Mouse (Mus musculus) liver, embryonic 13.5 days (tissue): ENCODE data around the gene Cd164. TPM values are rescaled to one million over a fixed set of nuclear protein-coding genes. Genes with fewer than 3 reads are reported as not detected.

ENCODE experiments used
- ATAC-seq: fragments of 200-750 bp; cut with Nextera tagmentation; 2 replicates; pipeline ENCODE4 v1.8.0; 2017; ENCODE audit warnings: low read depth, mild to moderate bottlenecking, moderate number of reproducible peaks, moderate library complexity
- DNase-seq: peaks from one replicate; pipeline ENCODE4 v3.0.0; 2022
- H3K27ac ChIP-seq: fragments of 300-500 bp; sonication (generic); 2 replicates; pipeline ENCODE4 v1.5.1; 2015; ENCODE audit warnings: moderate library complexity, mild to moderate bottlenecking, inconsistent platforms
- H3K27me3 ChIP-seq: fragments of 300-500 bp; sonication (generic); 2 replicates; pipeline ENCODE4 v1.6.1; 2015; ENCODE audit warnings: mild to moderate bottlenecking, inconsistent platforms
- H3K36me3 ChIP-seq: fragments of 300-500 bp; sonication (generic); 2 replicates; pipeline ENCODE4 v1.6.1; 2015; ENCODE audit warnings: mild to moderate bottlenecking, inconsistent platforms
- H3K4me1 ChIP-seq: fragments of 300-500 bp; sonication (generic); replicated peaks from 2 replicates; pipeline ENCODE4 v1.6.1; 2015; ENCODE audit warnings: inconsistent platforms
- H3K4me2 ChIP-seq: fragments of 300-500 bp; sonication (generic); 2 replicates; pipeline ENCODE4 v1.6.1; 2015; ENCODE audit warnings: inconsistent platforms, mild to moderate bottlenecking, moderate library complexity
- H3K4me3 ChIP-seq: fragments of 300-500 bp; sonication (generic); replicated peaks from 2 replicates; pipeline ENCODE4 v1.5.1; 2015; ENCODE audit warnings: mild to moderate bottlenecking, inconsistent platforms
- H3K9ac ChIP-seq: fragments of 300-500 bp; sonication (generic); 2 replicates; pipeline ENCODE4 v1.6.1; 2015; ENCODE audit warnings: mild to moderate bottlenecking, inconsistent platforms
- H3K9me3 ChIP-seq: fragments of 300-500 bp; sonication (generic); replicated peaks from 2 replicates; pipeline ENCODE4 v1.6.1; 2016; ENCODE audit warnings: inconsistent platforms
- WGBS: fragments of 180-500 bp; shearing (Covaris S2); methylation state at CpG from one replicate; pipeline ENCODE4 v1.1.7; 2015; ENCODE audit not compliant: insufficient replicate concordance; 5-methylcytosine and 5-hydroxymethylcytosine counted together
- polyA plus RNA-seq: library from polyadenylated mRNA; unstranded; fragments of >200 nt; fragmentation: Nextera tagmentation; extraction: Ambion mirVana; gene quantifications from 2 replicates; pipeline ENCODE4 v1.2.1, GENCODE M21; 2015

Gene Cd164
- polyA plus RNA-seq, 1 experiment from 2014 or later, result 61.1 TPM

- H3K9me3 ChIP-seq, result no peaks in the 10 kb centered on the region
- no peak overlapping the region for H3K27ac ChIP-seq
- ATAC-seq (no peak), DNase-seq (no peak)
- no peaks in the 10 kb centered on the region for H3K4me1 ChIP-seq
- H3K4me3 ChIP-seq, result no peak overlapping the region
- no peak overlapping the region for H3K9ac ChIP-seq
- peaks cover 4% of the 10 kb centered on the region for H3K36me3 ChIP-seq
- 60% methylated on average over 1 of the region's 1 CpGs for WGBS
- no peaks in the 10 kb centered on the region for H3K27me3 ChIP-seq
- H3K4me2 ChIP-seq, result no peak overlapping the region
These were observed 17.5 kb downstream of the Cd164 start for GRCm38 (mm10) chr10:41536714-41537113.

- ATAC-seq (no peak), DNase-seq (no peak)
- no peak overlapping the region for H3K9ac ChIP-seq
- no peaks in the 10 kb centered on the region for H3K9me3 ChIP-seq
- 84% methylated on average over 4 of the region's 4 CpGs for WGBS
- H3K4me3 ChIP-seq, result no peak overlapping the region
- no peaks in the 10 kb centered on the region for H3K4me1 ChIP-seq
- H3K27me3 ChIP-seq, result no peaks in the 10 kb centered on the region
- peaks cover 3% of the 10 kb centered on the region for H3K36me3 ChIP-seq
- H3K27ac ChIP-seq, result no peak overlapping the region
- no peak overlapping the region for H3K4me2 ChIP-seq
These were observed 18.2 kb downstream of the Cd164 start for GRCm38 (mm10) chr10:41537226-41537982.

GRCm38 (mm10) chr10:41537983-41538330 is 18.7 kb downstream of the Cd164 start:
- ATAC-seq, result no peak
- H3K4me2 ChIP-seq, result no peak overlapping the region
- no peak overlapping the region for H3K27ac ChIP-seq
- H3K9me3 ChIP-seq, result no peaks in the 10 kb centered on the region
- no peaks in the 10 kb centered on the region for H3K4me1 ChIP-seq
- DNase-seq, result no peak
- no peaks in the 10 kb centered on the region; the same call in 1 of the 2 replicates for H3K36me3 ChIP-seq
- no peaks in the 10 kb centered on the region for H3K27me3 ChIP-seq
- WGBS, result 62% methylated on average over 3 of the region's 3 CpGs
- no peak overlapping the region for H3K4me3 ChIP-seq
- H3K9ac ChIP-seq, result no peak overlapping the region

- no peaks in the 10 kb centered on the region for H3K9me3 ChIP-seq
- ATAC-seq (no peak), DNase-seq (no peak)
- H3K4me2 ChIP-seq, result no peak overlapping the region
- no peak overlapping the region for H3K27ac ChIP-seq
- no peak overlapping the region for H3K9ac ChIP-seq
- H3K36me3 ChIP-seq, result no peaks in the 10 kb centered on the region; the same call in 1 of the 2 replicates
- no peaks in the 10 kb centered on the region for H3K4me1 ChIP-seq
- H3K27me3 ChIP-seq, result no peaks in the 10 kb centered on the region
- H3K4me3 ChIP-seq, result no peak overlapping the region
- WGBS, result 73% methylated on average over 4 of the region's 4 CpGs
These were observed 19.8 kb downstream of the Cd164 start for GRCm38 (mm10) chr10:41538986-41539385.

- peaks cover 14% of the 10 kb centered on the region for H3K4me1 ChIP-seq
These were observed 22.8 kb downstream of the Cd164 start for GRCm38 (mm10) chr10:41542057-41542456.

GRCm38 (mm10) chr10:41543439-41543838 is 24.2 kb downstream of the Cd164 start:
- 57% methylated on average over 4 of the region's 4 CpGs for WGBS
- no peaks in the 10 kb centered on the region for H3K9me3 ChIP-seq
- DNase-seq (no peak), ATAC-seq (no peak)
- H3K36me3 ChIP-seq, result no peaks in the 10 kb centered on the region
- H3K4me1 ChIP-seq, result peaks cover 14% of the 10 kb centered on the region
- no peak overlapping the region for H3K4me2 ChIP-seq
- H3K4me3 ChIP-seq, result no peak overlapping the region
- no peak overlapping the region for H3K27ac ChIP-seq
- no peaks in the 10 kb centered on the region for H3K27me3 ChIP-seq
- no peak overlapping the region for H3K9ac ChIP-seq

More at GRCm38 (mm10) chr10:41542057-41542456, 22.8 kb downstream of the Cd164 start:
- WGBS, result 83% methylated on average over 6 of the region's 6 CpGs
- no peaks in the 10 kb centered on the region for H3K9me3 ChIP-seq
- H3K36me3 ChIP-seq, result no peaks in the 10 kb centered on the region
- H3K27me3 ChIP-seq, result no peaks in the 10 kb centered on the region
- DNase-seq (no peak), ATAC-seq (no peak)
- H3K4me2 ChIP-seq, result no peak overlapping the region
- no peak overlapping the region for H3K27ac ChIP-seq
- H3K4me3 ChIP-seq, result no peak overlapping the region
- H3K9ac ChIP-seq, result no peak overlapping the region

GRCm38 (mm10) chr10:41543844-41544243 is 24.6 kb downstream of the Cd164 start:
- Histone ChIP-seq H3K27ac (no peak overlapping the region), H3K9me3 (no peaks in the 10 kb centered on the region), H3K9ac (no peak overlapping the region), H3K4me2 (no peak overlapping the region), H3K4me3 (no peak overlapping the region), H3K27me3 (no peaks in the 10 kb centered on the region), H3K4me1 (peaks cover 14% of the 10 kb centered on the region), H3K36me3 (no peaks in the 10 kb centered on the region)
- DNase-seq (no peak), ATAC-seq (no peak)
- 43% methylated on average over 2 of the region's 2 CpGs for WGBS

GRCm38 (mm10) chr10:41544481-41545190 is 25.4 kb downstream of the Cd164 start:
- no peak overlapping the region for H3K27ac ChIP-seq
- no peaks in the 10 kb centered on the region for H3K27me3 ChIP-seq
- H3K9ac ChIP-seq, result no peak overlapping the region
- peaks cover 14% of the 10 kb centered on the region for H3K4me1 ChIP-seq
- WGBS, result 8% methylated on average over 7 of the region's 7 CpGs
- H3K4me2 ChIP-seq, result peak overlapping the region; percentile 39
- DNase-seq (no peak), ATAC-seq (no peak)
- no peaks in the 10 kb centered on the region for H3K36me3 ChIP-seq
- peaks cover 4% of the 10 kb centered on the region for H3K9me3 ChIP-seq
- H3K4me3 ChIP-seq, result no peak overlapping the region

GRCm38 (mm10) chr10:41545224-41545755 is 26.1 kb downstream of the Cd164 start:
- 36% methylated on average over 7 of the region's 7 CpGs for WGBS
- ATAC-seq, result no peak
- no peak overlapping the region for H3K9ac ChIP-seq

GRCm38 (mm10) chr10:41546396-41547165 is 27.4 kb downstream of the Cd164 start:
- H3K4me2 ChIP-seq, result no peak overlapping the region
- no peak for DNase-seq
- peaks cover 4% of the 10 kb centered on the region for H3K9me3 ChIP-seq
- no peaks in the 10 kb centered on the region for H3K36me3 ChIP-seq
- ATAC-seq, result no peak
- no peak overlapping the region for H3K9ac ChIP-seq
- H3K27ac ChIP-seq, result no peak overlapping the region
- no peaks in the 10 kb centered on the region for H3K27me3 ChIP-seq
- H3K4me1 ChIP-seq, result peaks cover 14% of the 10 kb centered on the region
- WGBS, result 64% methylated on average over 13 of the region's 13 CpGs
- H3K4me3 ChIP-seq, result no peak overlapping the region

More at GRCm38 (mm10) chr10:41545224-41545755, 26.1 kb downstream of the Cd164 start:
- Histone ChIP-seq H3K4me2 (peak overlapping the region; percentile 39), H3K36me3 (no peaks in the 10 kb centered on the region), H3K4me1 (peaks cover 14% of the 10 kb centered on the region), H3K27me3 (no peaks in the 10 kb centered on the region), H3K4me3 (no peak overlapping the region), H3K9me3 (peaks cover 4% of the 10 kb centered on the region), H3K27ac (no peak overlapping the region)
- DNase-seq, result no peak

- ATAC-seq, result no peak
- WGBS, result 62% methylated on average over 7 of the region's 7 CpGs
- Histone ChIP-seq H3K9me3 (peaks cover 4% of the 10 kb centered on the region), H3K36me3 (no peaks in the 10 kb centered on the region), H3K27ac (no peak overlapping the region), H3K9ac (no peak overlapping the region), H3K4me3 (no peak overlapping the region), H3K27me3 (0 out of 2 replicates have a peak, but pooled peaks cover 2% of the 10 kb centered on the region), H3K4me1 (no peaks in the 10 kb centered on the region; the same call in 1 of the 2 replicates), H3K4me2 (no peak overlapping the region)
- DNase-seq, result no peak
These were observed 31.5 kb downstream of the Cd164 start for GRCm38 (mm10) chr10:41550711-41551110.
